16 mouse cellular contexts compared by ENCODE assay signal in the genomic region with DNA sequence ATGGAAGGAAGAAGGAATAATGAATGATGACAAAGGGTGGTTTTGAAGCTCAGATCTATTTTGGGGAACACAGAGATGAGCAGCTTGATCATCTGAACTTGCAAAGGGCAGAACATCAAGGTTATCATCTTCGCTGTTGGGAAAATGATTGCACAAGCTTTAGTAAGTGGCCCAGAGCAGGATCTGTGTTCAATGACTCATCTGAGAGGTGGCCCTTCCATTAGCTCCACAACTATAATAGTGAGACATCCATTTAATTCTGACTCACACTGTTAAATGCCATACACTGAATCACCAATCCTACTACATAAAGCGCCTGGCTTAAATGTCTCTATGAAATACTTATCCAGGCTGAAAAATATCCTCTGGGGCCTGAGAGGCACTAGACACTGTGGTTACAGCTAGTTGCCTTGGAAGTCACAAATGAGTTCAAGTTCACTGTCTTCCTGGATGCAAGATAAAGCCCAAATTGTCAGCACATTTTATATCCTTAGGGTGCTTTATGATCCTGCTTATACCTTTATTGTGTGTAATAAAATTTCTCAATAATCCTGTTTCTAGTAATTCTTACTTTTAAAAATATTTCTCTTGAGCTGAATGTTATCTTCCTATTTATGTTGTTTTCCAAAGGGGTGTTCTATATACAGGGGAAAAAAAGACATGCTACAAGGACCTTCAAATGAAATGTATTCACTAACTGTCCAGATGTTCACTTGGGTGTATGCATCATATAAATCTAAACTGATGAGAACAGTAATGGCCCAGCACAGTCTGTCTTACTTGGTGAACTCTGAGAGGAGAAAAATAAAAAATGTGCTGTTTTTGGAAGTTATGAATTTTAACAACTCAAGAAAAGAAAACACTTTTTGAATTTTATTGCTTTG.
DNase-seq lines count a peak whose midpoint lies in the region; TF ChIP-seq lines count a peak whose summit lies in the region.
"Had no signal": no experiment of that assay in that cellular context is flagged by ENCODE, and none has a peak within 500 bp of the region (broad histone marks: within the 10 kb centered on the region; RNA-seq: fewer than 3 reads in every experiment).

No protein-coding gene starts in this region.

- no peaks in the 10 kb centered on the region for H3K36me3 ChIP-seq in myocyte (ENCODE audit: control insufficient read depth, insufficient read depth)
- H3K36me3 ChIP-seq: lung, embryonic 15.5 days; neural tube, embryonic 12.5 days; stomach, embryonic 15.5 days had no signal

- H3K79me2 ChIP-seq in myocyte (ENCODE audit: control insufficient read depth, insufficient read depth) = no peaks in the 10 kb centered on the region

- H3K4me3 ChIP-seq in myocyte = no peak overlapping the region
- H3K4me3 ChIP-seq: erythroblast, embryonic 14.5 days; lung, embryonic 15.5 days; neural tube, embryonic 12.5 days; stomach, embryonic 15.5 days had no signal

- no peak overlapping the region for H3ac ChIP-seq in myocyte (ENCODE audit: control insufficient read depth, insufficient read length)

- intact Hi-C loops in gastrocnemius, postnatal 36 days (cut with DNase I) = no loop called here

- peak; percentile 3 for DNase-seq in gastrocnemius, adult 18-20 months (ENCODE audit: low spot score)
- DNase-seq in gastrocnemius, postnatal 36 days = no peak
- peak; percentile 92 for DNase-seq in 416B (ENCODE audit: low read depth)
- peak; percentile 27 for DNase-seq in adrenal gland, postnatal 14 days
- DNase-seq in layer of hippocampus, postnatal 25 days (ENCODE audit: extremely low spot score in 1 of 2, low spot score in 1 of 2) = no peak
- DNase-seq in thymus, postnatal 25 days = no peak
- DNase-seq: cerebellum, adult 9-11 months; forebrain, postnatal 0 days; kidney, postnatal 14 days; midbrain, embryonic 14.5 days; thymus, postnatal 14 days had no signal

- TF ChIP-seq POLR2A in myocyte (IDR thresholded peaks at IDR 0.05; ENCODE audit: insufficient read length, low read depth) = no peak

- no peaks in the 10 kb centered on the region for H3K27me3 ChIP-seq in myocyte (ENCODE audit: control insufficient read depth, insufficient read depth, insufficient read length)
- H3K27me3 ChIP-seq: lung, embryonic 15.5 days; neural tube, embryonic 12.5 days; stomach, embryonic 15.5 days had no signal

- peak overlapping the region; percentile 60 for H3K4me2 ChIP-seq in myocyte (ENCODE audit: low read depth)
- H3K4me2 ChIP-seq: lung, embryonic 15.5 days; neural tube, embryonic 12.5 days; stomach, embryonic 15.5 days had no signal

TF ChIP-seq in myocyte, 11 proteins besides CTCF, POLR2A, EP300 and RAD21:
- TF ChIP-seq REST (IDR thresholded peaks at IDR 0.05; ENCODE audit: insufficient read depth, insufficient read length) (no peak), SRF (IDR thresholded peaks at IDR 0.05; ENCODE audit: control insufficient read depth, insufficient read length, low read depth) (no peak), CEBPB (IDR thresholded peaks at IDR 0.05; ENCODE audit: insufficient read depth, poor library complexity, severe bottlenecking) (peak; percentile 99), TCF12 (IDR thresholded peaks at IDR 0.05; ENCODE audit: insufficient read depth, poor library complexity, severe bottlenecking) (no peak), MYOD1 (IDR thresholded peaks at IDR 0.05; ENCODE audit: control insufficient read depth in 1 of 3, insufficient read length in 2 of 3, low read depth in 2 of 3) (no peak)

Comparison
In these comparisons a context has a peak if more than half of its experiments do, and no peak if none do; other contexts are left out.
1. DNase-seq: peak in gastrocnemius, adult 18-20 months (single experiment), 416B (single experiment) and adrenal gland, postnatal 14 days (single experiment); none in gastrocnemius, postnatal 36 days (0 of 2), layer of hippocampus, postnatal 25 days (0 of 2) and thymus, postnatal 25 days (single experiment).